Mouse (Mus musculus) heart, postnatal 14 days (tissue): Measurements from ENCODE around the gene Bglap3. TPM values are rescaled to one million over a fixed set of nuclear protein-coding genes. Genes with fewer than 3 reads are reported as not detected.

Experiments used
- DNase-seq, 2 experiments: peaks; one replicate each; pipeline ENCODE4 v3.0.0; 2021 to 2022
- intact Hi-C: fragments of 180-260 bp; cut with DNase I; formaldehyde crosslinking; loops from one replicate; pipeline ENCODE4 v1.15.1; 2025
- total RNA-seq, 2 experiments: library from RNA; stranded (reverse); gene quantifications; 2 replicates each; pipeline ENCODE4 v1.2.3; 2021

The Bglap3 gene
- total RNA-seq, 2 experiments from 2014 or later: not detected

DNA sequence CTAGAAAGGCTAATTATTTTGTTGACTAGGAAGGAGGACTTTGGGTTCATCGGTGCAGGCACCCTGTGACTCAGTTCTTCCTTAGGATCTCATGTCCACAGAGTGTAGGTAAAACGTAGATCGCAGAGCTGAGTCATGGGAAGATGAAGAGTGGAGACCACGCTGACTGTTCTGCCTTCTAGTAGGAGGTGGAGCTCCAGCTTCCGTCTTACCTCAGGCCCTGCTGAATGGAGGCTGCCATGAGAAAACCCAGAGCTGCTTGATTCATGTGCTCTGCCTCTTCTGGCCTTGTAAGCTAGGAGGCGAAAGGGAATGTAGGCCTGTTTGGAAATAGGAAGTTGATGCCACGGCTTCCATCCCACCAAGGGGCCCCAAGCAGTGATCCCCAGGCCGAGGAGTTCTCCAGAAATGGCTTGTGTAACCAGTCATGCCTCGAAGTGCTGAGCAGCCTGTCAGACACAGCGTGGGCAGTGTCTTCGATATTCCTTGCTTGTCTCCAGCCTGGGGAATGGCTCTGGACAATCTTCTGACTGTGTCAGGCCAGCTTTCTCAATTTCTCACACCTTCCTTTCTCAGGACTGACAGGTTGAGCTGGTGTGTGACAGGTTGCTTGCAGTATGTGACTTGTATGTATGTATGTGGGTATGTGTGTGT lies 35.0 kb downstream of the Bglap3 start:
- intact Hi-C loops: no loop called here
- no peak for DNase-seq

- DNase-seq: peak; percentile 96 to 97
- intact Hi-C loops: no loop called here
Observed at GRCm38 (mm10) chr3:88336058-88337013, 36.2 kb downstream of the Bglap3 start, which contains the start of the genes Tmem79 and Smg5. Gene Tmem79, minus strand, starts transcription at chr3:88336148. Gene Smg5, plus strand, starts transcription at chr3:88336260.

- intact Hi-C loops: no loop called here
- DNase-seq: peak in 1 of 2 experiments; percentile 27
Observed at GRCm38 (mm10) chr3:88335436-88336053, 37.0 kb downstream of the Bglap3 start.

DNA sequence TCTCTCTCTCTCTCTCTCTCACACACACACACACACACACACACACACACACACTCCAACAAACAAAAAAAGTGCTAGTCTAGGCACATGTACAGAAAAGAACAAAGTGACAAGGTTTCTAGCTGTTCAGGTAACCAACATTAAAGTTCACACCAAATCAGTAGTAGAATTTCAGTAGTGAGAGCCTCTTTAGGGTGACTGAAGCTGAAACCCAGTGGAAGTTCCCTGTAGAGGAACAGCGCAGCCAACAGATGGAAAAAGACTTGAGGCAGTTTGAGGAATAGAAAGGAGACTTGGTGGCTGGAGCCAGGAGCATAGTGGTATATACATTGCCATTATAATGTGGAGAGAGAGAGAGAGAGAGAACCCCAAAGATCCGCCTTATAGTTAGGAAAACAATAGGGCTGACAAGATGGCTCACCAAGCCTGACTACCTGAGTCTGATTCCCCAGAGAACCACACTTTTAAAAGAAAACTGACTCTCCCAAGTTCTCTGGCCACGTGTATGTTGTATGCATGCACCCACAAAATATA lies 37.6 kb downstream of the Bglap3 start:
- intact Hi-C loops: no loop called here
- DNase-seq: no peak

GRCm38 (mm10) chr3:88334029-88334658 lies 38.4 kb downstream of the Bglap3 start:
- no peak for DNase-seq
- intact Hi-C loops: no loop called here

DNA sequence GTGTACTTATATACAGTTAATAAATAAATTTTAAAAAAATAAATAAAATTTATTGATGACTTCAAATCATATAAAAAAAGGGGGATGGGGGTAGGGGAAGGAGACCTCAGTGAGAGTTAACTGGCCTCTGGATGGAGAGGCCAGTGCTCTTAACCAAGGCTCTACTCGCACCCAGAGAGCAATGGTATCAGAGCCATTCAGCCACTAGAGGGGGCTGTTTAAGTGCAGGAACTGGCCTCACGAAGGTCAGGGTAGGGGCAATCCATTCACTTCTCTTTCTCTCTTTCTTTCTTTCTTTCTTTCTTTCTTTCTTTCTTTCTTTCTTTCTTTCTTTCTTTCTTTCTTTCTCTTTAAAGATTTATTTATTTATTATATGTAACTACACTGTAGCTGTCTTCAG lies 41.3 kb downstream of the Bglap3 start:
- DNase-seq: peak; percentile 29 to 61
- intact Hi-C loops: no loop called here

DNA sequence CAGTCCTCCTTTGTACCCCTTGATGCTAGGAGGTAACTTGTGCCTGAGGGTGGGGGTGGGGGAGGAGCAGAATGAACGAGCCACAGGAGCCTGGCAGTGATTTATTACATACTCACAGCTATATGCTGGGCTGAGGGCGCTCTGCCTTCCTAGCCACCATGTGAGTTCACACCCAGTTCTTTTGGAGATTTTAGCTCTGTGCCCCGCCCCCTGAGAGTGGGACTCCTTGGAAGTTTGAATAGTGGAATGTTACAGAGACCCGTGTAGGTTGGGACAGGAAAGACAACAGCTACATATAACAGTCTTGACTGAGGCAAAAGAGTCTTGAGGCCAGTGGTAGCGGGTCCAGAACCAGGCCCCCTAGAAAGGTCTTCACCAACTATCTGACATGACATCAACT lies 43.6 kb downstream of the Bglap3 start:
- intact Hi-C loops: no loop called here
- DNase-seq: no peak

DNA sequence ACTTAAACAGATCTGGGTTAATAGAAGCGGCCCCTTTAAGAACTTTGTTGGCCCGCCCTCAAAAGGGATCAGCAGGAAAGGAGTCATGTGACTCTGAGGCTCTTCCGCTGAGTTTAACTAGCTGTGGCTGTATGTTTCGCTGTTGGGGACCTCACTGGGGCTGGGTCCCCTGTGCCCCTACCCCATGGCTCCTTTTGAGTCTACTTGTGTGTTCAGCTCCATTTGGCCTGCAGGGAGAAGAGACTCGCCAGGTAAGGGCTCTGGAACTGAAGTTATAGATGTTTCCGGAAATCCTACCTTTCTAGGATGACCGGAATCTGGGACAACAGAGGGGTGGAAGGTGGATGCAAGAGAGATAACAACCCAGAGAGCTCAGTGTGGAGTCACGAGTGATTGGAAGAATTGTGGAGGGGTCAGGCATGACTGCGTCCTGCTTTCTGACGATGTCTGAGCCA lies 47.6 kb downstream of the Bglap3 start, which contains the start of gene Glmp:
Gene Glmp (plus strand): TSS at position 73 of the 455 bp plus-strand sequence.
- intact Hi-C loops: no loop called here
- peak; percentile 55 to 71 for DNase-seq

Other genes starting within 250 kb of the Bglap3 start
- gene Mef2d, start 230.4 kb downstream of the Bglap3 start, total RNA-seq: 100 to 1,000 TPM; 128 to 130 TPM
- not detected for gene Rhbg, start 118.0 kb downstream of the Bglap3 start, total RNA-seq
- gene Gm38392, start 85.5 kb downstream of the Bglap3 start, total RNA-seq: under 1 TPM in 1 of 2 experiments, not detected in 1; 0.24 TPM
- gene Tsacc, start 75.7 kb downstream of the Bglap3 start, total RNA-seq: 1 to 10 TPM; 4.2 to 4.3 TPM
- 100 to 1,000 TPM; 165 to 187 TPM for gene Cct3, start 75.6 kb downstream of the Bglap3 start, total RNA-seq
- 10 to 100 TPM; 90.8 to 98.8 TPM for gene Glmp, start 47.7 kb downstream of the Bglap3 start, total RNA-seq
- gene Tmem79, start 36.6 kb downstream of the Bglap3 start, total RNA-seq: 1 to 10 TPM; 1.6 TPM
- gene Smg5, start 36.5 kb downstream of the Bglap3 start, total RNA-seq: 10 to 100 TPM; 41.5 to 44.3 TPM
- under 1 TPM; 0.22 to 0.67 TPM for gene Paqr6, start 8.2 kb downstream of the Bglap3 start, total RNA-seq
- gene Bglap2, start 6.0 kb upstream of the Bglap3 start, total RNA-seq: not detected
- not detected for gene Bglap, start 11.7 kb upstream of the Bglap3 start, total RNA-seq
- 10 to 100 TPM; 23.9 to 25.0 TPM for gene Pmf1, start 37.6 kb upstream of the Bglap3 start, total RNA-seq
- gene Slc25a44, start 52.4 kb upstream of the Bglap3 start, total RNA-seq: 10 to 100 TPM; 13.1 to 14.2 TPM
- gene Sema4a, start 88.4 kb upstream of the Bglap3 start, total RNA-seq: 1 to 10 TPM; 2.3 to 2.6 TPM
- gene Lmna, start 137.2 kb upstream of the Bglap3 start, total RNA-seq: 100 to 1,000 TPM; 128 TPM
- 1 to 10 TPM in 1 of 2 experiments, under 1 TPM in 1; 0.81 to 2.0 TPM for gene Mex3a, start 159.7 kb upstream of the Bglap3 start, total RNA-seq
- gene Rab25, start 175.6 kb upstream of the Bglap3 start, total RNA-seq: under 1 TPM in 1 of 2 experiments, not detected in 1; 0.33 TPM
- gene Lamtor2, start 180.3 kb upstream of the Bglap3 start, total RNA-seq: 10 to 100 TPM; 77.7 TPM
- 10 to 100 TPM; 55.4 to 60.0 TPM for gene Ubqln4, start 181.0 kb upstream of the Bglap3 start, total RNA-seq
- 100 to 1,000 TPM in 1 of 2 experiments, 10 to 100 TPM in 1; 95.9 to 108 TPM for gene Ssr2, start 203.1 kb upstream of the Bglap3 start, total RNA-seq
- 10 to 100 TPM; 71.1 to 71.5 TPM for gene Arhgef2, start 233.2 kb upstream of the Bglap3 start, total RNA-seq